Mouse (Mus musculus) heart, adult 9 months (tissue): ENCODE measurements around the gene Ubxn11.
A peak's percentile ranks its signal among the peaks of the same experiment; 100 is the strongest.

ENCODE experiments used
- DNase-seq, 2 experiments: peaks; one replicate each; pipeline ENCODE4 v3.0.0; 2022; ENCODE audit warnings: low spot score in 2 of 2

The Ubxn11 gene

GRCm38 (mm10) chr4:134101979-134102741 lies at the start of gene Ubxn11:
Gene Ubxn11 (plus strand): TSS chr4:134102570.
- peak; percentile 84 to 89 for DNase-seq

- DNase-seq, result no peak
Observed at GRCm38 (mm10) chr4:134053538-134053937, 48.8 kb upstream of the Ubxn11 start, which contains the start of gene Zfp683. Gene Zfp683 (plus strand): TSS chr4:134053838.

GRCm38 (mm10) chr4:134058166-134058715 lies 44.1 kb upstream of the Ubxn11 start:
- DNase-seq, result no peak

GRCm38 (mm10) chr4:134058908-134059307 lies 43.5 kb upstream of the Ubxn11 start:
- no peak for DNase-seq

- DNase-seq, result no peak
Observed at GRCm38 (mm10) chr4:134060135-134060865, 42.1 kb upstream of the Ubxn11 start, which contains the start of gene Crybg2. Gene Crybg2 (plus strand): TSS chr4:134060815.

- DNase-seq, result no peak
Observed at GRCm38 (mm10) chr4:134061166-134061830, 41.1 kb upstream of the Ubxn11 start.

- no peak for DNase-seq
Observed at GRCm38 (mm10) chr4:134061944-134062446, 40.4 kb upstream of the Ubxn11 start.

- DNase-seq, result no peak
Observed at GRCm38 (mm10) chr4:134062561-134062960, 39.8 kb upstream of the Ubxn11 start.

GRCm38 (mm10) chr4:134065431-134066004 lies 36.9 kb upstream of the Ubxn11 start:
- no peak for DNase-seq

- DNase-seq, result no peak
Observed at GRCm38 (mm10) chr4:134067383-134067782, 35.0 kb upstream of the Ubxn11 start.

- no peak for DNase-seq
Observed at GRCm38 (mm10) chr4:134067833-134068544, 34.4 kb upstream of the Ubxn11 start.

- no peak for DNase-seq
Observed at GRCm38 (mm10) chr4:134068793-134069580, 33.4 kb upstream of the Ubxn11 start.

GRCm38 (mm10) chr4:134078694-134079093 lies 23.7 kb upstream of the Ubxn11 start:
- no peak for DNase-seq

GRCm38 (mm10) chr4:134080674-134081073 lies 21.7 kb upstream of the Ubxn11 start:
- no peak for DNase-seq

- DNase-seq, result peak; percentile 20 to 36
Observed at GRCm38 (mm10) chr4:134081730-134082386, 20.5 kb upstream of the Ubxn11 start.

GRCm38 (mm10) chr4:134082460-134082859 lies 19.9 kb upstream of the Ubxn11 start:
- DNase-seq, result no peak

- no peak for DNase-seq
Observed at GRCm38 (mm10) chr4:134084999-134085398, 17.4 kb upstream of the Ubxn11 start.

- no peak for DNase-seq
Observed at GRCm38 (mm10) chr4:134087412-134087811, 15.0 kb upstream of the Ubxn11 start.

GRCm38 (mm10) chr4:134089029-134089428 lies 13.3 kb upstream of the Ubxn11 start:
- no peak for DNase-seq
